8 mouse cellular contexts compared by ENCODE assay signal in genomic region chr10:128805092-128806000, GRCm38 (mm10). TPM values are rescaled to one million over a fixed set of nuclear protein-coding genes. Genes with fewer than 3 reads are reported as not detected.
DNase-seq lines count a peak whose midpoint lies in the region; ATAC-seq and TF ChIP-seq lines count a peak whose summit lies in the region.

No protein-coding gene starts in this region.

- peak overlapping the region; percentile 74 for H3K4me2 ChIP-seq in hindbrain, embryonic 14.5 days (replicated peaks)

- WGBS in hindbrain, embryonic 14.5 days: under 1% methylated on average over 67 of the region's 70 CpGs

- H3K36me3 ChIP-seq in hindbrain, embryonic 14.5 days (replicated peaks; ENCODE audit: control insufficient read depth, insufficient read depth): peaks cover 38% of the 10 kb centered on the region

- TF ChIP-seq CTCF in Patski (IDR thresholded peaks at IDR 0.05): no peak

- peak; percentile 85 for ATAC-seq in Patski
- ATAC-seq in hindbrain, embryonic 14.5 days (ENCODE audit: low FRiP score): peak; percentile 92

- peak overlapping the region; percentile 75 for H3K9ac ChIP-seq in hindbrain, embryonic 14.5 days

- H3K27me3 ChIP-seq in Patski: no peaks in the 10 kb centered on the region
- H3K27me3 ChIP-seq in hindbrain, embryonic 14.5 days (ENCODE audit: control insufficient read depth, insufficient read depth, low read length): no peaks in the 10 kb centered on the region

- peak overlapping the region; percentile 49 for H3K4me3 ChIP-seq in hindbrain, embryonic 14.5 days (replicated peaks; ENCODE audit: low read length)

- peak overlapping the region; percentile 94 for H3K27ac ChIP-seq in hindbrain, embryonic 14.5 days

- DNase-seq in Patski (ENCODE audit: low read depth, low spot score): peak; percentile 64
- peak; percentile 96 to 98 for DNase-seq in cerebellum, postnatal 14 days
- peak; percentile 88 to 91 for DNase-seq in frontal cortex, postnatal 14 days (ENCODE audit: low spot score in 2 of 2)
- DNase-seq in hindbrain, embryonic 14.5 days (ENCODE audit: low spot score): peak; percentile 97
- peak; percentile 92 to 93 for DNase-seq in layer of hippocampus, postnatal 36 days
- peak; percentile 97 to 98 for DNase-seq in lung, postnatal 4 days
- peak; percentile 98 for DNase-seq in retina, postnatal 7 days (ENCODE audit: low read depth, low spot score)
- DNase-seq in urinary bladder, adult 2 months (ENCODE audit: low spot score): peak; percentile 84

- H3K4me1 ChIP-seq in hindbrain, embryonic 14.5 days (replicated peaks; ENCODE audit: control insufficient read depth, insufficient read depth, low read length): peaks cover 55% of the 10 kb centered on the region

- no peaks in the 10 kb centered on the region for H3K9me3 ChIP-seq in hindbrain, embryonic 14.5 days (ENCODE audit: control insufficient read depth, low read length)

- CTCF ChIA-PET in Patski (lab: Charles Lee): interaction anchor here (1.1 to 1.4 kb wide), 2 partner anchors 16 to 62 kb away, joined by 3 read pairs; no protein-coding TSS in a partner anchor

- POLR2A ChIA-PET in Patski (lab: Charles Lee): interaction anchor here (0.8 to 1.7 kb wide), 4 partner anchors 55 to 97 kb away, joined by 3 to 5 read pairs (median 3); no protein-coding TSS in a partner anchor

- in situ Hi-C loops in Patski (cut with MboI; ENCODE audit: low pct_unique_long_range_greater_than_20kb): no loop called here

RNA-seq across cellular contexts. Expression of gene Tmem198b, which starts 1.2 kb away (rescaled TPM):
- polyA plus RNA-seq in Patski (2021): 26.7 TPM
- polyA plus RNA-seq in hindbrain, embryonic 14.5 days (2014; fragmentation: Nextera tagmentation; extraction: Ambion mirVana): 13.3 and 14.8 TPM in 2 replicates
- total RNA-seq in layer of hippocampus, postnatal 36 days (2021): 10 to 100 TPM in 1 of 2 experiments, 1 to 10 TPM in 1; 8.4 to 10.6 TPM
- 32.2 and 41.0 TPM in 2 replicates for polyA plus RNA-seq in urinary bladder, adult 2 months (2012; rRNA removed)

RNA-seq across cellular contexts. Expression of gene Dnajc14, which starts 1.5 kb away (rescaled TPM):
- polyA plus RNA-seq in Patski (2021): 81.8 TPM
- 34.6 and 35.1 TPM in 2 replicates for polyA plus RNA-seq in hindbrain, embryonic 14.5 days (2014; fragmentation: Nextera tagmentation; extraction: Ambion mirVana)
- 10 to 100 TPM; 65.3 to 69.1 TPM for total RNA-seq in layer of hippocampus, postnatal 36 days (2021)
- polyA plus RNA-seq in urinary bladder, adult 2 months (2012; rRNA removed): 19.0 and 31.0 TPM in 2 replicates

RNA-seq across cellular contexts. Expression of gene Sarnp, which starts 11.8 kb away (rescaled TPM):
- 105 TPM for polyA plus RNA-seq in Patski (2021)
- polyA plus RNA-seq in hindbrain, embryonic 14.5 days (2014; fragmentation: Nextera tagmentation; extraction: Ambion mirVana): 137 and 139 TPM in 2 replicates
- total RNA-seq in layer of hippocampus, postnatal 36 days (2021): 10 to 100 TPM; 38.9 to 39.5 TPM
- 78.5 and 79.8 TPM in 2 replicates for polyA plus RNA-seq in urinary bladder, adult 2 months (2012; rRNA removed)

RNA-seq across cellular contexts. Expression of gene Mmp19, which starts 14.6 kb away (rescaled TPM):
- polyA plus RNA-seq in Patski (2021): 18.6 TPM
- 0.65 and 0.80 TPM in 2 replicates for polyA plus RNA-seq in hindbrain, embryonic 14.5 days (2014; fragmentation: Nextera tagmentation; extraction: Ambion mirVana)
- under 1 TPM; 0.20 to 0.46 TPM for total RNA-seq in layer of hippocampus, postnatal 36 days (2021)
- 19.8 and 22.1 TPM in 2 replicates for polyA plus RNA-seq in urinary bladder, adult 2 months (2012; rRNA removed)

RNA-seq across cellular contexts. Expression of gene Ormdl2, which starts 16.1 kb away (rescaled TPM):
- polyA plus RNA-seq in Patski (2021): 56.5 TPM
- 27.8 and 28.4 TPM in 2 replicates for polyA plus RNA-seq in hindbrain, embryonic 14.5 days (2014; fragmentation: Nextera tagmentation; extraction: Ambion mirVana)
- total RNA-seq in layer of hippocampus, postnatal 36 days (2021): 1 to 10 TPM; 8.9 to 9.8 TPM
- 50.2 and 65.7 TPM in 2 replicates for polyA plus RNA-seq in urinary bladder, adult 2 months (2012; rRNA removed)

Comparison
In these comparisons a context has a peak if more than half of its experiments do, and no peak if none do; other contexts are left out.
1. Peak in every context shown above with its lines: DNase-seq, ATAC-seq, H3K4me3 ChIP-seq and H3K27ac ChIP-seq.